Mouse (Mus musculus) kidney, adult 18-20 months (tissue): ENCODE results near the gene Ssmem1.

Experiments
- DNase-seq: peaks from one replicate; pipeline ENCODE4 v3.0.0; 2021

The Ssmem1 gene

DNA sequence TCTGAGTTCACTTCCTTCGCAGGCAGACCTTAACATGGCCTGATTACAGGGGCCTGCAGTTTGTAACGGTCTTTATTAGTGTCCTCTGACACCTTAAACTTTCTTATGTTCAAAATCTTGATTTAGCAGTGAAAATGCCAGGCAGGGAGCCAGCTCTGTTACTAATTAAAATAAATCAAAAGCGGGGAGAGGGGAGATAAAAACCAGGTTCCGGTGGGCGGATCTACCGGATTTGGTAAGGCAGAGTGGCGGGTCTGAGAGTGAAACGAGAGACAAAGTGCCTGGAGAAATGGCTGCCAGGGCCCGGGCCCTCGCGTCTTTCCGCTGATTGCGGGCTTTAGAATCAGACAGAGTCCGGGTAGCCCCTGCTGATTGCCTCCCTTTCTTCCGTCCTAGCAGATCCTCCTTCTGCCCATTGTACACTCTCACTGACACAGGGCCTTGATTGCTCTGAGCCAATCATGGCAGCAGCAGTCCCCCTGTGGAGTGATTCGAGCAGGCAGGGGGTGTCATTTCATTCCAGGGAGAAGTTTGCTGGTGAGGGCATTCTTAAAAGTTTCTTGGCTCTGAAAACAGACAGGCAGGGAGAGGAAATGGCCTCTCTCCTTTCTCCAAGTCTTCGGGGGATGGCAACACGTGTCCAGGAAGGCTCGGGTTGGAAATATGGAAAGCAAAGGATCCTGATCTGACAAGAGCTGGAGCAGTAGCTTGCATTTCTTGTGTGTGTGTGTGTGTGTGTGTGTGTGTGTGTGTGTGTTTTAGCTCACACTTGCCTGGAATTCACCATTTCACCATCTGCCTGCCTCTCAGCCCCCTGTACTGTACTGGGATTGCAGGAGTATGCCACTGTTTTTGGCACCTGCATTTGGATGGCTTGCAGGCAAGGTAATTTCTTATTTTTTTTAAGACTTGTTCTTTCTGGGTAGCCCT lies 17.2 kb downstream of the Ssmem1 start:
- DNase-seq, result peak; percentile 37

- no peak for DNase-seq
Observed at GRCm38 (mm10) chr6:30528800-30529199, 19.2 kb downstream of the Ssmem1 start.

DNA sequence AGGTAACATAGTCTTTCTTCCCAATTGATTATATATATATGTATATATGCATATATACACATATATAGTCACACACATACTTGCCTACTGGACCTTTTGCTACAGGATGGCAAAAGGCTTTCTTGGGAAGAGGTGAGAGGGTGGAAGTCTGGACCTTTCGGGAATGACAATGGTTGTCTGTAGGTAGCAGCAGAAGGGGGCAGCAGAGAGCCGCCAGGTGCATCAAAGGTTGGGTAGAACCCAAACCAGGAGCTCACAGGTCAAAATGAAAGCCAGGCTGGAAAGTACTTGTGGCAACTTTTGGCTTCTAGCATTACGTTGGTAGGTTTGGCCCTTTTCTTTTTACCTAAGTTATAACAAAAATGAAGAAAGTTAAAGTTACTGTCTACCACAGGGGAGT lies 25.7 kb downstream of the Ssmem1 start:
- DNase-seq, result peak; percentile 47

DNA sequence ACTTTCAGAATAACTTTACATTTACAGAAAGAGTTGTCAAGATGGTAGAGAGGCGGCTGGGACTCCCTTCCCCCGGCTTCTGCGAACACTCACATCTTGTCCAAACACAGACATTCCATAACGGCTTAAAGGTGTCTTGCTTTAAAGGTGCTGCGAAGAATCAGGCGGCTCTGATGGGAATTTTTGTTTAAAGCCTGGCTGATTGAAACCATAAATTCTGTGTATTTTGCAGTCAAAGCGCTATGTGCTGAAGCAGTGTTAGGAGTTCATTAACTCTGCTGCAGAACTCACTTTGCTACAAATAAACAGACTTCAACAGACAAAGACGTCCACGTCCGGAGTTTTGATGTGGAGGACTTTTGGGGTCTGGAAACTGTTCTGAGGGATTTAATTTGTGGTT lies 28.6 kb downstream of the Ssmem1 start:
- no peak for DNase-seq

- no peak for DNase-seq
Observed at GRCm38 (mm10) chr6:30538800-30539199, 29.2 kb downstream of the Ssmem1 start.

- no peak for DNase-seq
Observed at GRCm38 (mm10) chr6:30541009-30541799, 31.6 kb downstream of the Ssmem1 start, which contains the start of gene Cpa2. Gene Cpa2, plus strand, starts transcription at chr6:30541582.

- DNase-seq, result no peak
Observed at GRCm38 (mm10) chr6:30542277-30542676, 32.6 kb downstream of the Ssmem1 start.

GRCm38 (mm10) chr6:30543077-30543476 lies 33.4 kb downstream of the Ssmem1 start:
- no peak for DNase-seq

DNA sequence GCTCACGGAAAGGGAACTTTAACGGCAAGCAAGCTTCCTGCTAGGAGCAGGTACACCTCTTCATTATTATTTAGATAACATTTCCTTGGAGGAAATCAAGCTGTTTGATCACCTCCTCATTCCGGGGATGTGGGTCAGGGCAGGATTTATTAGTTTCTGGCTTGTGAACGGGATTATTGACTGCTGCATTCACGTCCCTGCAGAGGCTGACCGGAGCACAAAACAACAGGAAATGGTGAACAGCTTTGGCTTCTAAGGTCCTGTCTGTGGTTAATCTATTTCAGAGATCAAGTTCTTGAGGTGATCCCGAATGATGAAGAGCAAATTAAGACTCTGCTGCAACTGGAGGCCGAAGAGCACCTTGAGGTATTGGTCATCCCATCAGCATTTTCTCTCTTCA lies 34.2 kb downstream of the Ssmem1 start:
- no peak for DNase-seq

GRCm38 (mm10) chr6:30545689-30546088 lies 36.0 kb downstream of the Ssmem1 start:
- DNase-seq, result no peak

- no peak for DNase-seq
Observed at GRCm38 (mm10) chr6:30546571-30547273, 37.1 kb downstream of the Ssmem1 start.

GRCm38 (mm10) chr6:30547274-30547645 lies 37.6 kb downstream of the Ssmem1 start:
- no peak for DNase-seq

DNA sequence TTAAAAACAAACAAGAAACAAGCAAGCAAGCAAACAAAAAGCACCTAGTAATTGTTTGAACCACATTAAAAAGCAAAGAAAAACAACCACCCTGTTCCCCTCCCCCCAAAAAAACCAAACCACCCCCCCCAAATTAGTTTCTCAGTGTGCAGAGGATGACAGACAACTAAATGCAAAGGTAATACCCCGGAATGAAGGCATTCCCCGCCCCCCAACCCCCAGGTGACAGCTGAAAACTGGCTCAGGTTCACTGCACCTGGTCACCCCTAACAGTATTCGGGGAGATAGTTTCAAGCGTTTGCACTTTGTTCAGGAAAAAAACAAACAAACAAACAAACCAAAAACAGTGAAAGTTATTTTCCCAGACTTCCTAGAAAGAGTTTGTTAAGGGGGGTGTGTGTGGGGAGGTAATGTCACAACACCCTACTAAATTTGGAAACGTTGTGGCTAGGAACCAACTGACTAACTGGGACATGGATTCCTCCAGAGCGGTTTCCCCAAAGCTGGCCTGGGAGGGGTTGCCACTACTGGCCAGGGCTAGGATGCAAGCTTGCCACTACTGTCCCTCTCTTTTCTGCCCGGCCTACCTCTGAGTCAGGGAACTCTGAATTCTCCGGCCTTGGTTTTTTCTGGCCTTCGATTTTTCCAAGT lies 38.1 kb downstream of the Ssmem1 start:
- DNase-seq, result no peak

DNA sequence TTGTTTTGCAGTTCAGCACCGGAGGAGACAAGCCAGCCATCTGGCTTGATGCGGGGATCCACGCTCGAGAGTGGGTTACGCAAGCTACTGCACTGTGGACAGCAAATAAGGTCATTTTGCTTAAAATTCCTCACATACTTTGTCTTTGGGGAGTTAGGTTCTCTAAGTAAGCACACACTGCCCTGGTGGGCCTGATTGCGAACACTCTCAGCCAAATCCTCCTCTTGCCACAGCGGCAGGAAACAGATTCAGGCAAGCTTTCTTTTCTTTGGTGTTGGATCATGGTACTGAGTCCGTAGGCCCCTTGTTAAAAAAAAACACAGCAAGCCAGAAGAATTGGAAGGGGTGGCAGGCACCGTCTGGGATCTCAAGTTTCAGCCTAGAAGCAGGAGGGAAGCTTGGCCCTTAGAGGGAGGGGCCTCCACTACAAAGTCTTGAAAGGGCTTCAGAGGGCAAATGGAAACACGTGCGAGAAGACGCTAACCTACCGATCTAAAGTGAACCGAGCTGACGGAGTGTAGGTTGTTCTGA lies 39.6 kb downstream of the Ssmem1 start:
- peak; percentile 6 for DNase-seq

DNA sequence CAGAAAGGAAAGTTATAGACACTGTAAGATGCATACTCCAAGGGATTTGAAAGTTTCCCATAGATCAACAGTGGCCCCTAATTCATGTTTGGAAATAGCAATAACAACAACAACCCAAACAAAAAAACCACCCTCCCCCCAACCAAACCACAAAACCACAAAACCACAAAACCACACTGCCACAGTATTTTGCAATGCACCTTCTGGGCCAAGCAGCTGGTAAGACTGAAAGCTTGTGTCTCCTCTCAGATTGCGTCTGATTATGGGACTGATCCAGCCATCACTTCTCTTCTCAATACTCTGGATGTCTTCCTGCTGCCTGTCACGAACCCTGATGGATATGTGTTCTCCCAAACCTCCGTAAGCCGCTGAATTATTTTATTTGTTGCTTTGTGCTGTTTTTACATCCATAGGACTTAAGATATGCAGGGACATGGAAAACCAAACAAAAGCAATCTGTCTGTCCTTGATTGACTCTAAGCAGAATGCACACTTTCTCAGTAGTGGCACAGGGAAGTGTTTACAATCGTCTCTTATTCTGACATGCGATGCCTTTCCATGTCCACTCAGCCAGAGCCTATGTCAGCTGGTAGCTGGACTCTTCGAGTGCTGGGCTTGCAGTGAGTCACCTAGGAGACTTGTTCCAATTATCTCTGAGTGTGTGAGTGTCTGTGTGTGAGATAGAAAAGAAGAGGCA lies 41.0 kb downstream of the Ssmem1 start:
- DNase-seq, result no peak

DNA sequence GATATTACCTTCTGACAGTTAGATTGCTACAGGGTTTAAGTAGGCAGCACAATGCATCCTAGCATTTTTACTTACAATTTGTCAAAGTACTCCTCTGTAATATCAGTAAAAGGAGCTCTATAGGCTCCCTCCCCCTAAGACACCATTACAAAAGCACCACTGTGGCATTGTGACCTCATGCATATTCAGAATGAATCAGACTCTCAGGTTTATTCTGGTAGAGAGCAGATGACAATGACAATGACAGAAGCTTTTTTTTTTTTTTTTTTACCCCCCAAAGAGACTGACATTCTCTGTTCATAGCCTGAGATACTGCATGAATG lies 41.5 kb downstream of the Ssmem1 start:
- DNase-seq, result no peak

DNA sequence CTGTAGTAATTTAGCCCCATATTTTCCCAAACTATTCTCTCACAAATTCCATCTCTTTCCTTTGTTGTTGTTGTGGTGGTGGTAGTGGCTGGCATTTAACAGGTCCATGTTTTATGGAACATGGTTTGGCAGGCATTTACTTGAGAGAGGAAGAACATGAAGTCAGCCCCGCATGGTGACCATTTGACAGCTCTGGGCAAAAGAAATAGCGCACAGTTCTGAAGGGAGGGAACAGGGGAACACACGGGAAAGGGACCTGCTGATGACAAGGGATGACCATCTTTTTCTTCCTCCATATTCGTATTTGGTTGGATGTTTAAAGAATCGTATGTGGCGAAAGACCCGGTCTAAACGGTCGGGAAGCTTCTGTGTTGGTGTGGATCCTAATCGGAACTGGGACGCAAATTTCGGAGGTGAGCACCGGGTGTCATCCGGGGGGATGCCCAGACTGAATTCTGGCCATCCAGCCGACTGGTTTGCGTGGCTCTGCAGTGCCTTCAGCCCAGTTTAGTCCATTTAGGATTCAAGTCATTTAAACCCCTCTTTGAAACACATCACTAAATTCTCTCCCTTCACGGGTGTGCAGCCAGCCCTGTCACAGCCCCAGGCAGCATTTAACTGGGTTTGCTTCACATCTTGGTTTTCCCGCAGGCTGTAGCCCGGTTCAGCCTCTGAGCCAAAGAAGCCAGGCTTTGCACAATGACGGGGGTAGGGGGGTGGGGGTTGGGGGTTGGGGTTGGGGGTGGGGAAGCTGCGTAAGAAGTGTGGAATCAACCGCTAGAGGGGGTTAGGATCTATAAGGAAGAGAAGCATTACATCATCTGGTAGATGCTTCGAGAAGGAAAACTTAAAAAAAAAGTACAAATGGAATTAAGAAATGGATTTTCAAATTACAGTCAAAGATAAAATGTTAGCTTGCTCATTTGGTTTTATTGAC lies 42.3 kb downstream of the Ssmem1 start:
- DNase-seq, result no peak

DNA sequence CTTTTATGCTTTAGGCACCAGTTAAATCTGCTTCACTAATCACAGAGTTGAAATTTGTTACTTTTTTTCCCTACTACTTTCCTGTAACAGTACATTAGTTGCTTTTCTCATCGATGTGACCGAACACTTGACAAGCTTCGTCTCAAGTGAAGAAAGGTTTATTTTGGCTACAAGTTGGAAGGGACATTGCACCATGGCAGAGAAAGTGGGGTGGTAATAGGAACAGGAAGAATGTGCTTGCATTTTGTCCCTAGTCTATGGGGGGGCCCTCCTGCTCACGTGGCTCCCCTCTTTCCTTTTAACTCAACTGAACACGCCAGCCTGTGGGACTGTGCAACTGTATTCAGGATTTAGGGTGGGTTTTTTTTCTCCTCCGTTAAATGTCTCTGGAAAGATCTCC lies 43.0 kb downstream of the Ssmem1 start:
- DNase-seq, result no peak

- no peak for DNase-seq
Observed at GRCm38 (mm10) chr6:30553381-30554010, 43.8 kb downstream of the Ssmem1 start.

GRCm38 (mm10) chr6:30554092-30554491 lies 44.4 kb downstream of the Ssmem1 start:
- no peak for DNase-seq
